Mouse (Mus musculus) thymus, postnatal 25 days (tissue): ENCODE measurements around the gene Nup62.

Experiments used
- DNase-seq: peaks from one replicate; pipeline ENCODE4 v3.0.0; 2022

The Nup62 gene

GRCm38 (mm10) chr7:44819863-44820262 is 4.0 kb downstream of the Nup62 start:
- DNase-seq = peak; percentile 1

GRCm38 (mm10) chr7:44820525-44820924 is 4.6 kb downstream of the Nup62 start:
- DNase-seq = no peak

GRCm38 (mm10) chr7:44821666-44822448 is 6.0 kb downstream of the Nup62 start:
- no peak for DNase-seq

GRCm38 (mm10) chr7:44823409-44823808 is 7.5 kb downstream of the Nup62 start:
- no peak for DNase-seq

GRCm38 (mm10) chr7:44824872-44825271 is 9.0 kb downstream of the Nup62 start:
- DNase-seq = peak; percentile 84

GRCm38 (mm10) chr7:44826771-44827170 is 10.9 kb downstream of the Nup62 start:
- DNase-seq = no peak

- DNase-seq = no peak
Observed at GRCm38 (mm10) chr7:44828706-44829105, 12.8 kb downstream of the Nup62 start.

GRCm38 (mm10) chr7:44832763-44833162 is 16.9 kb downstream of the Nup62 start:
- no peak for DNase-seq

- no peak for DNase-seq
Observed at GRCm38 (mm10) chr7:44835373-44836015, 19.6 kb downstream of the Nup62 start.

GRCm38 (mm10) chr7:44836016-44836404 is 20.1 kb downstream of the Nup62 start:
- no peak for DNase-seq

- no peak for DNase-seq
Observed at GRCm38 (mm10) chr7:44836423-44837053, 20.6 kb downstream of the Nup62 start.

GRCm38 (mm10) chr7:44838073-44838472 is 22.2 kb downstream of the Nup62 start:
- no peak for DNase-seq

- DNase-seq = no peak
Observed at GRCm38 (mm10) chr7:44839171-44839490, 23.2 kb downstream of the Nup62 start.

GRCm38 (mm10) chr7:44839491-44840191 is 23.8 kb downstream of the Nup62 start:
- DNase-seq = peak; percentile 42

GRCm38 (mm10) chr7:44840426-44840825 is 24.5 kb downstream of the Nup62 start:
- no peak for DNase-seq

- no peak for DNase-seq
Observed at GRCm38 (mm10) chr7:44841825-44842463, 26.1 kb downstream of the Nup62 start.

GRCm38 (mm10) chr7:44845006-44845405 is 29.1 kb downstream of the Nup62 start:
- no peak for DNase-seq

GRCm38 (mm10) chr7:44846804-44847203 is 30.9 kb downstream of the Nup62 start:
- no peak for DNase-seq

- no peak for DNase-seq
Observed at GRCm38 (mm10) chr7:44847772-44848171, 31.9 kb downstream of the Nup62 start.

- peak; percentile 98 for DNase-seq
Observed at GRCm38 (mm10) chr7:44848561-44849415, 32.9 kb downstream of the Nup62 start, which contains the start of the genes Akt1s1 and Tbc1d17. Akt1s1 (plus strand) TSS chr7:44848991. Tbc1d17 (minus strand) TSS chr7:44849079.

GRCm38 (mm10) chr7:44849416-44850111 is 33.7 kb downstream of the Nup62 start:
- peak; percentile 89 for DNase-seq
